ENCODE assay signal across 8 mouse cellular contexts in genomic region chr5:108677605-108678295, GRCm38 (mm10). TPM values are rescaled to one million over a fixed set of nuclear protein-coding genes. Genes with fewer than 3 reads are reported as not detected.
A peak's percentile ranks its signal among the peaks of the same experiment; 100 is the strongest.
DNase-seq lines count a peak whose midpoint lies in the region; ATAC-seq and TF ChIP-seq lines count a peak whose summit lies in the region.

No protein-coding gene starts in this region.

- 3% methylated on average over 25 of the region's 25 CpGs for WGBS in forebrain, embryonic 13.5 days
- 3% methylated on average over 25 of the region's 25 CpGs for WGBS in hindbrain, embryonic 16.5 days

- peaks cover 7% of the 10 kb centered on the region for H3K36me3 ChIP-seq in forebrain, embryonic 13.5 days (ENCODE audit: poor library complexity, severe bottlenecking)
- H3K36me3 ChIP-seq in hindbrain, embryonic 16.5 days (ENCODE audit: control insufficient read depth, insufficient read depth, low read length): peaks cover 6% of the 10 kb centered on the region

- H3K4me1 ChIP-seq in forebrain, embryonic 13.5 days: peaks cover 15% of the 10 kb centered on the region
- peaks cover 12% of the 10 kb centered on the region for H3K4me1 ChIP-seq in hindbrain, embryonic 16.5 days (ENCODE audit: control insufficient read depth, insufficient read depth, low read depth, low read length)

- no peak; the same call in 1 of the 2 replicates for TF ChIP-seq CTCF in left cerebral cortex, adult 2 months (IDR thresholded peaks at IDR 0.05)

- H3K4me3 ChIP-seq in forebrain, embryonic 13.5 days: peak overlapping the region; percentile 35
- peak overlapping the region; percentile 33 for H3K4me3 ChIP-seq in hindbrain, embryonic 16.5 days (ENCODE audit: low read length)
- peak overlapping the region; percentile 28 for H3K4me3 ChIP-seq in left cerebral cortex, adult 2 months

- peak; percentile 82 for DNase-seq in Muller cell, postnatal 12 days (ENCODE audit: inconsistent ontology term)
- DNase-seq in cerebellum, adult 11 months: peak; percentile 59
- peak; percentile 78 to 85 for DNase-seq in left cerebral cortex, adult 2 months (ENCODE audit: extremely low spot score in 1 of 2, low spot score in 2 of 2)
- peak; percentile 84 for DNase-seq in telencephalon, adult 2 months (ENCODE audit: low read depth, low spot score)
- no peak for DNase-seq in urinary bladder, adult 2 months (ENCODE audit: low spot score)

- H3K9me3 ChIP-seq in forebrain, embryonic 13.5 days (replicated peaks): no peaks in the 10 kb centered on the region
- H3K9me3 ChIP-seq in hindbrain, embryonic 16.5 days (ENCODE audit: control insufficient read depth, low read length): no peaks in the 10 kb centered on the region

- H3K9ac ChIP-seq in forebrain, embryonic 13.5 days: peak overlapping the region; percentile 57
- peak overlapping the region; percentile 58 for H3K9ac ChIP-seq in hindbrain, embryonic 16.5 days (ENCODE audit: low read depth, low read length)

- peak overlapping the region; percentile 91 for H3K27ac ChIP-seq in forebrain, embryonic 13.5 days
- peak overlapping the region; percentile 87 for H3K27ac ChIP-seq in hindbrain, embryonic 16.5 days (ENCODE audit: low read depth, low read length)
- peak overlapping the region; percentile 90 for H3K27ac ChIP-seq in left cerebral cortex, adult 2 months

- ATAC-seq in forebrain, embryonic 13.5 days: peak; percentile 94
- peak; percentile 92 for ATAC-seq in hindbrain, embryonic 16.5 days
- ATAC-seq in megakaryocyte-erythroid progenitor cell, adult 5-6 weeks (replicated peaks; ENCODE audit: low FRiP score, low TSS enrichment, poor library complexity, severe bottlenecking): peak; percentile 38

- intact Hi-C loops in left cerebral cortex, adult 2 months (cut with DNase I): no loop called here

- peak overlapping the region; percentile 60 for H3K4me2 ChIP-seq in forebrain, embryonic 13.5 days
- peak overlapping the region; percentile 57 for H3K4me2 ChIP-seq in hindbrain, embryonic 16.5 days (ENCODE audit: low read length)

- H3K27me3 ChIP-seq in forebrain, embryonic 13.5 days: no peaks in the 10 kb centered on the region
- H3K27me3 ChIP-seq in hindbrain, embryonic 16.5 days (replicated peaks; ENCODE audit: control insufficient read depth, insufficient read depth, low read length): no peaks in the 10 kb centered on the region

RNA-seq across cellular contexts. Expression of gene Slc26a1, which starts 2.4 kb away (rescaled TPM):
- 1.5 and 1.6 TPM in 2 replicates for polyA plus RNA-seq in forebrain, embryonic 13.5 days (2015; fragmentation: Nextera tagmentation; extraction: Ambion mirVana)
- 3.6 and 3.9 TPM in 2 replicates for polyA plus RNA-seq in hindbrain, embryonic 16.5 days (2015; fragmentation: Nextera tagmentation; extraction: Ambion mirVana)
- total RNA-seq in left cerebral cortex, adult 2 months (2021): 1 to 10 TPM in 1 of 2 experiments, under 1 TPM in 1; 0.89 to 1.4 TPM
- total RNA-seq in megakaryocyte-erythroid progenitor cell, adult 5-6 weeks (2014; fragmentation: Nextera tagmentation): 22.9 and 25.8 TPM in 2 replicates
- total RNA-seq in megakaryocyte-erythroid progenitor cell, adult 5-6 weeks (2017): 10.7 and 12.3 TPM in 2 replicates
- polyA plus RNA-seq in urinary bladder, adult 2 months (2012; rRNA removed): 0.04 and 0.07 TPM in 2 replicates

RNA-seq across cellular contexts. Expression of gene Dgkq, which starts 8.3 kb away (rescaled TPM):
- polyA plus RNA-seq in forebrain, embryonic 13.5 days (2015; fragmentation: Nextera tagmentation; extraction: Ambion mirVana): 13.7 and 19.0 TPM in 2 replicates
- polyA plus RNA-seq in hindbrain, embryonic 16.5 days (2015; fragmentation: Nextera tagmentation; extraction: Ambion mirVana): 26.6 and 33.4 TPM in 2 replicates
- total RNA-seq in left cerebral cortex, adult 2 months (2021): 10 to 100 TPM; 58.9 to 59.7 TPM
- total RNA-seq in megakaryocyte-erythroid progenitor cell, adult 5-6 weeks (2014; fragmentation: Nextera tagmentation): 16.3 and 24.7 TPM in 2 replicates
- total RNA-seq in megakaryocyte-erythroid progenitor cell, adult 5-6 weeks (2017): 10.5 and 13.0 TPM in 2 replicates
- 20.2 and 21.5 TPM in 2 replicates for polyA plus RNA-seq in urinary bladder, adult 2 months (2012; rRNA removed)

RNA-seq across cellular contexts. Expression of gene Fgfrl1, which starts 14.4 kb away (rescaled TPM):
- polyA plus RNA-seq in forebrain, embryonic 13.5 days (2015; fragmentation: Nextera tagmentation; extraction: Ambion mirVana): 5.5 and 5.6 TPM in 2 replicates
- 4.7 and 4.8 TPM in 2 replicates for polyA plus RNA-seq in hindbrain, embryonic 16.5 days (2015; fragmentation: Nextera tagmentation; extraction: Ambion mirVana)
- 10 to 100 TPM; 19.7 to 21.7 TPM for total RNA-seq in left cerebral cortex, adult 2 months (2021)
- total RNA-seq in megakaryocyte-erythroid progenitor cell, adult 5-6 weeks (2014; fragmentation: Nextera tagmentation): 16.8 and 29.8 TPM in 2 replicates
- 7.5 and 8.4 TPM in 2 replicates for total RNA-seq in megakaryocyte-erythroid progenitor cell, adult 5-6 weeks (2017)
- 69.0 and 72.7 TPM in 2 replicates for polyA plus RNA-seq in urinary bladder, adult 2 months (2012; rRNA removed)

RNA-seq across cellular contexts. Expression of gene Idua, which starts 17.6 kb away (rescaled TPM):
- 7.7 and 7.9 TPM in 2 replicates for polyA plus RNA-seq in forebrain, embryonic 13.5 days (2015; fragmentation: Nextera tagmentation; extraction: Ambion mirVana)
- polyA plus RNA-seq in hindbrain, embryonic 16.5 days (2015; fragmentation: Nextera tagmentation; extraction: Ambion mirVana): 13.3 and 13.7 TPM in 2 replicates
- 10 to 100 TPM; 14.9 to 20.8 TPM for total RNA-seq in left cerebral cortex, adult 2 months (2021)
- 19.9 and 20.7 TPM in 2 replicates for total RNA-seq in megakaryocyte-erythroid progenitor cell, adult 5-6 weeks (2014; fragmentation: Nextera tagmentation)
- total RNA-seq in megakaryocyte-erythroid progenitor cell, adult 5-6 weeks (2017): 2.8 and 7.8 TPM in 2 replicates
- polyA plus RNA-seq in urinary bladder, adult 2 months (2012; rRNA removed): 24.1 and 27.1 TPM in 2 replicates

RNA-seq across cellular contexts. Expression of gene Tmem175, which starts 48.2 kb away (rescaled TPM):
- polyA plus RNA-seq in forebrain, embryonic 13.5 days (2015; fragmentation: Nextera tagmentation; extraction: Ambion mirVana): 19.9 and 20.0 TPM in 2 replicates
- 28.6 and 30.9 TPM in 2 replicates for polyA plus RNA-seq in hindbrain, embryonic 16.5 days (2015; fragmentation: Nextera tagmentation; extraction: Ambion mirVana)
- total RNA-seq in left cerebral cortex, adult 2 months (2021): 10 to 100 TPM; 40.8 to 43.2 TPM
- 20.5 and 21.9 TPM in 2 replicates for total RNA-seq in megakaryocyte-erythroid progenitor cell, adult 5-6 weeks (2014; fragmentation: Nextera tagmentation)
- 6.5 and 12.3 TPM in 2 replicates for total RNA-seq in megakaryocyte-erythroid progenitor cell, adult 5-6 weeks (2017)
- 36.8 and 37.3 TPM in 2 replicates for polyA plus RNA-seq in urinary bladder, adult 2 months (2012; rRNA removed)

Comparison
In these comparisons a context has a peak if more than half of its experiments do, and no peak if none do; other contexts are left out.
1. ATAC-seq: peak in every context shown above with its lines; median percentile 94 in forebrain, embryonic 13.5 days; 92 in hindbrain, embryonic 16.5 days; 38 in megakaryocyte-erythroid progenitor cell, adult 5-6 weeks.
2. RNA of gene Fgfrl1, which starts 14.4 kb away (polyA plus RNA-seq): 69.0 to 72.7 TPM in urinary bladder, adult 2 months; 5.5 to 5.6 TPM in forebrain, embryonic 13.5 days and 4.7 to 4.8 TPM in hindbrain, embryonic 16.5 days; every median in the first group is over 10 times any median in the second.
3. Peak in every context shown above with its lines, with median percentiles within 50 percentile points of each other: H3K27ac ChIP-seq and H3K4me3 ChIP-seq.